Mouse (Mus musculus) liver, embryonic 14.5 days (tissue): ENCODE data around the gene Mmp14.

Source experiments
- CTCF ChIP-seq: IDR thresholded peaks from 2 replicates; pipeline ENCODE4 v1.5.1; 2016; ENCODE audit warnings: antibody characterized with exemption, low read depth, control low read depth
- EP300 ChIP-seq: IDR thresholded peaks from 2 replicates; pipeline ENCODE4 v1.6.1; 2016; ENCODE audit warnings: antibody characterized with exemption, low read depth

GRCm38 (mm10) chr14:54475941-54476844 lies 44.8 kb downstream of the Mmp14 start, which contains the start of gene Rem2:
- TF ChIP-seq EP300 (no peak), CTCF (no peak)
